Mouse (Mus musculus) lung, adult 2 months (tissue): ENCODE results near the gene Ncoa1.

ENCODE experiments used
- CTCF ChIP-seq: fragments of 200-500 bp; IDR thresholded peaks from 2 replicates; pipeline ENCODE4 v1.5.1; 2011; ENCODE audit warnings: mild to moderate bottlenecking, low read length, control low read depth; ENCODE audit not compliant: insufficient read depth
- POLR2A ChIP-seq: fragments of 200-500 bp; IDR thresholded peaks from 2 replicates; pipeline ENCODE4 v1.6.1; 2011; ENCODE audit warnings: low read depth, mild to moderate bottlenecking, control low read depth, low read length, borderline replicate concordance; ENCODE audit errors: extremely low read depth

DNA sequence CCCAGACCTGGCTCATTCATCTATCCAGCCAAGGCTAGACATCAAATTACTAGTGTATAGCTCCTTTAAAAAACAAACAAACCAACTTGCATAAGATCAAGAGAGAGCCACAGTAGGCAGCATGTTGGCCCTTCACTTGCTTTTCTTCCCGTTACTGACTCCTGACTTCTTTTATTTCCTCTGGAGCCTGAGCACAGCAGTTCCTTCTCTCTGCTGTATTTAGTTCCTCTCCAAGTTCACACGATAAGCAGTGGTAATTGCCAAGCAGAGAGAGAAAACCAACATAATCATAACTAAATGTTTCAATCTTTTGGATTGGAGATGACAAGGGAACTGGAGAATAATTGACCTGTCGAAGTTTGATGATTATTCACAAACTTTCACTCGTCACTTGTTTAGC is 244.2 kb downstream of the Ncoa1 start:
- no peak for TF ChIP-seq POLR2A
- no peak for TF ChIP-seq CTCF
